Mouse (Mus musculus): Measurements from ENCODE around the gene Clec3b. TPM values are rescaled to one million over a fixed set of nuclear protein-coding genes. Genes with fewer than 3 reads are reported as not detected.

The Clec3b gene
- polyA plus RNA-seq, 1 experiment from 2014 or later = not detected

DNA sequence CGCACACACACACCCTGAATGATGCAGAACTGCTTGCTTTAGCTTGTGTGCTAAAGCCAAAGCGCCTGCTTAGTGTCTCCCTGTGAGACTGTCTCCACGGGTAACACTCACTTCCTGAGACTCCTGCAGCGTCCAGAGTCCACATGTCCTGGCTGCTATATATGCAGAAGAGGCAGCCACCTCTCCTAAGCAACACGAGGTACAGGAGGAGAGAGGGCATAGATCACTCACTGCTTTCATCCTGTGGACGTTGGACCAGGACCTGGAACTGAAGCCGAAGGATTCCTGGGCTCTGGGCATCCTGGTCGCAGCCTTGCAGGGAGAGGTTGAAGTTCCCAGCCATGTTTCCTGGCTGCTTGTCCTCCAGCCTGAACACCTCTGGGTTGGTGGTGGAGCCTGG, 32.5 kb downstream of the Clec3b start:
- H3K9me3 ChIP-seq (ENCODE audit: control insufficient read depth, low read length) = no peaks in the 10 kb centered on the region
- H3K4me1 ChIP-seq (replicated peaks; ENCODE audit: control insufficient read depth, insufficient read depth, low read length) = no peaks in the 10 kb centered on the region
- no peak overlapping the region for H3K9ac ChIP-seq (ENCODE audit: low read length)
- WGBS = 51% methylated on average over 8 of the region's 8 CpGs
- no peaks in the 10 kb centered on the region for H3K36me3 ChIP-seq (ENCODE audit: control insufficient read depth, insufficient read depth, low read length)
- H3K27ac ChIP-seq (ENCODE audit: low read depth) = no peak overlapping the region
- 0 out of 2 replicates have a peak, but pooled peaks have one; percentile 36 for ATAC-seq (replicated peaks; ENCODE audit: low FRiP score, low TSS enrichment, low read depth)
- no peaks in the 10 kb centered on the region for H3K27me3 ChIP-seq (replicated peaks; ENCODE audit: control insufficient read depth, insufficient read depth, low read length)
- DNase-seq (ENCODE audit: low spot score) = no peak
- no peak overlapping the region for H3K4me2 ChIP-seq (ENCODE audit: low read length)
- no peak overlapping the region for H3K4me3 ChIP-seq (ENCODE audit: low read depth, low read length)

DNA sequence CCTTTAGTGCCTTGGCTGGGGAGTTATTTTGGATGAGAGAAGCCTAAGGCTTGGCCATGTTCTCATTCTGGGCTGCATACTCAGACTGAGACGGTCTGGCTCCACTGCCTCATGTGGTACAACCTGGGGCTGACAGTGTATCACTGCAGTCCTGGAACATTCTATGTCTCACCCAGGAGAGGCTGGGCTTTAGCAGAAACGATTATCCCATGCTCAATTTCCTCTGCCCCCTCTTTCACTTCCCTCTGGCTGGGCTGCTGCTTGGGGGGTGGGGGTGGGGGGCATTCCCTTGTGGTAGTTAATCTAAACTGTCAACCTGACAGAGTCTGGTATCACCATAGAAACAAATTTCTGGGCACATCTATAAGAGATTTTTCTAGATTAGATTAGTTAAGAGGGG, 34.8 kb downstream of the Clec3b start:
- DNase-seq (ENCODE audit: low spot score) = no peak

DNA sequence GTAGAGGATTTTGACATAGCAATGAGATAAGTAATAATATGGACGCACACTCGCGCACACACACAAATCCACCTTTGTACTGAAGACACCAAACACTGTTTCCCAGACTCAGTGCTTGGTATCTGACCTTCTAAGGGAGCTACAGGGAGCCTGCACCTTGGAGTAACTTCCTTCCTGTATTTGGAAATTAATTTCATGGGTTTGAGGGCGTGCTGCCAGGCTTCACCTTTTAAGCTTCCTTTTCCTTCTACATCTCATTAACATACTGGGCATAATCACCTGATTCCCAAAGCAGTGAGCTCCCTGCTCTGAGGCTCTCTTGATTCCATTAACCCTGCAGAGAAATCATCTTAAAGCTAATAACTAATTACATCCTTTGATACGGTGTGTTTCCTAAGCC, 35.4 kb downstream of the Clec3b start:
- H3K9ac ChIP-seq (ENCODE audit: low read length) = no peak overlapping the region
- no peaks in the 10 kb centered on the region for H3K9me3 ChIP-seq (ENCODE audit: control insufficient read depth, low read length)
- no peaks in the 10 kb centered on the region for H3K4me1 ChIP-seq (replicated peaks; ENCODE audit: control insufficient read depth, insufficient read depth, low read length)
- H3K36me3 ChIP-seq (ENCODE audit: control insufficient read depth, insufficient read depth, low read length) = no peaks in the 10 kb centered on the region
- no peak for DNase-seq (ENCODE audit: low spot score)
- H3K27me3 ChIP-seq (replicated peaks; ENCODE audit: control insufficient read depth, insufficient read depth, low read length) = no peaks in the 10 kb centered on the region
- WGBS = 85% methylated on average over 5 of the region's 5 CpGs
- no peak overlapping the region for H3K4me3 ChIP-seq (ENCODE audit: low read depth, low read length)
- no peak overlapping the region for H3K27ac ChIP-seq (ENCODE audit: low read depth)
- no peak for ATAC-seq (replicated peaks; ENCODE audit: low FRiP score, low TSS enrichment, low read depth)
- no peak overlapping the region for H3K4me2 ChIP-seq (ENCODE audit: low read length)

More for the DNA sequence above, 34.8 kb downstream of the Clec3b start:
- Histone ChIP-seq H3K4me1 (replicated peaks; ENCODE audit: control insufficient read depth, insufficient read depth, low read length) (no peaks in the 10 kb centered on the region), H3K9ac (ENCODE audit: low read length) (no peak overlapping the region), H3K4me2 (ENCODE audit: low read length) (no peak overlapping the region), H3K36me3 (ENCODE audit: control insufficient read depth, insufficient read depth, low read length) (no peaks in the 10 kb centered on the region), H3K4me3 (ENCODE audit: low read depth, low read length) (no peak overlapping the region), H3K27me3 (replicated peaks; ENCODE audit: control insufficient read depth, insufficient read depth, low read length) (no peaks in the 10 kb centered on the region), H3K9me3 (ENCODE audit: control insufficient read depth, low read length) (no peaks in the 10 kb centered on the region), H3K27ac (ENCODE audit: low read depth) (no peak overlapping the region)
- 51% methylated on average over 2 of the region's 2 CpGs for whole genome bisulfite sequencing
- no peak for ATAC-seq (replicated peaks; ENCODE audit: low FRiP score, low TSS enrichment, low read depth)

DNA sequence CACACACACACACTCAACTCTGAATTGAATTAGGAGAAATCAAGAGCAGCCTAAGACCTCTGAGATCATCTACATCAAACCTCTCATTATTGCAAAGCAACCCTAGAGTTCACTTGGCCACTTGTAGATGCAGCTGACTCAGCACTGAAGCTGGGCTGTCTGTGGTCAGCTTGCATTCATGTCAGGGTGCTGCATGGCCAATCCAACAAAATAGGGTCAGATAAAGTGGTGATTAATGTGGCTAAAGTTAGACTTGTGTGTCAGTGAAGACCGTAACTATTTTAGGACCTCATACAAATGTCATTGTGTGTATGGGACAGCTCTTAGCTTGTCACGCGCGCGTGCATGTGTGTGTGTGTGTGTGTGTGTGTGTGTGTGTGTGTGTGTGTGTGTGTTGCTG, 36.8 kb downstream of the Clec3b start:
- Histone ChIP-seq H3K4me2 (ENCODE audit: low read length) (no peak overlapping the region), H3K4me1 (replicated peaks; ENCODE audit: control insufficient read depth, insufficient read depth, low read length) (no peaks in the 10 kb centered on the region), H3K9ac (ENCODE audit: low read length) (no peak overlapping the region), H3K9me3 (ENCODE audit: control insufficient read depth, low read length) (no peaks in the 10 kb centered on the region), H3K4me3 (ENCODE audit: low read depth, low read length) (no peak overlapping the region), H3K27me3 (replicated peaks; ENCODE audit: control insufficient read depth, insufficient read depth, low read length) (no peaks in the 10 kb centered on the region), H3K27ac (ENCODE audit: low read depth) (no peak overlapping the region), H3K36me3 (ENCODE audit: control insufficient read depth, insufficient read depth, low read length) (no peaks in the 10 kb centered on the region)
- ATAC-seq (replicated peaks; ENCODE audit: low FRiP score, low TSS enrichment, low read depth) = no peak
- WGBS = 98% methylated on average over 5 of the region's 5 CpGs
- no peak for DNase-seq (ENCODE audit: low spot score)

DNA sequence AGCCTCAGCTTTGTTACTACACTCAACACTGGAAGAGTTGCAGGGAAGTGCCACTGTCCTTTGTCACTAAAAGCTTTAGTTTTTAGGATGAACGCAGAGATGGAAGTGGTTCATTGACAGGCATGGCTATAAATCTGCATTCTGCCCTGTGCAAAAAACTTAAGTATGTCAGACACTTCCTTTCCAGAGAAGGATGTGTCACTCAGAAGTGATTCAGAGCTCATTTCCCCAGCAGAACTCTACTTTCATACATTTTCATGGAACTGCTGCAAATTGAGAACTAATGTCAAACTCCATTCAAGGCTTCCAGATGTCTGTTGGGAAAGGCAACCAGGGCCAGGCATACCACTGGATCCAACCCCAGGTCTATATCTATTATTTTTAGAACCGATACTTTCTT, 37.5 kb downstream of the Clec3b start:
- H3K9me3 ChIP-seq (ENCODE audit: control insufficient read depth, low read length) = no peaks in the 10 kb centered on the region
- no peak overlapping the region for H3K4me3 ChIP-seq (ENCODE audit: low read depth, low read length)
- no peak overlapping the region for H3K27ac ChIP-seq (ENCODE audit: low read depth)
- no peaks in the 10 kb centered on the region for H3K36me3 ChIP-seq (ENCODE audit: control insufficient read depth, insufficient read depth, low read length)
- ATAC-seq (replicated peaks; ENCODE audit: low FRiP score, low TSS enrichment, low read depth) (no peak), DNase-seq (ENCODE audit: low spot score) (no peak)
- no peaks in the 10 kb centered on the region for H3K4me1 ChIP-seq (replicated peaks; ENCODE audit: control insufficient read depth, insufficient read depth, low read length)
- no peak overlapping the region for H3K4me2 ChIP-seq (ENCODE audit: low read length)
- no peaks in the 10 kb centered on the region for H3K27me3 ChIP-seq (replicated peaks; ENCODE audit: control insufficient read depth, insufficient read depth, low read length)
- H3K9ac ChIP-seq (ENCODE audit: low read length) = no peak overlapping the region
- WGBS = 88% methylated on average over 2 of the region's 2 CpGs

DNA sequence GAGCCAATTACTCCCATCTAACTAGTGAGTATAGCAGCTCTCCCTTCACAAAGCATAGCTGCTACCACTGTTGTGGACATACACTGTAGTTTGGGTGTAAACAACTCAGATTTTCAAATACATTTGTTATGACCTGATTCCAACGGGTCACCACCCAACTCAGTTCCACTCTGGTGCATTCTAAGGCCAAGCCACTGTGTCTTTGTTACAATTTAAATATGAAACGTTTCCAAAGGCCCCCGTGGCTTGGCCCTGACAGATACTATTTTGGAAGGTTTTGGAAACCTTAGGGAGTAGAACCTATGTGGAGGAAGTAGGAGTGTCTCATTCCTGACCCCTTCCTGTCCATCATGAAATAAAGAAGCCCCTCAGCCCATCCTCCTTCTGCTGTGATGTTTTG, 49.4 kb downstream of the Clec3b start:
- Histone ChIP-seq H3K36me3 (ENCODE audit: control insufficient read depth, insufficient read depth, low read length) (no peaks in the 10 kb centered on the region), H3K4me2 (ENCODE audit: low read length) (no peak overlapping the region), H3K9me3 (ENCODE audit: control insufficient read depth, low read length) (0 out of 2 replicates have a peak, but pooled peaks cover 6% of the 10 kb centered on the region), H3K4me1 (replicated peaks; ENCODE audit: control insufficient read depth, insufficient read depth, low read length) (no peaks in the 10 kb centered on the region), H3K4me3 (ENCODE audit: low read depth, low read length) (no peak overlapping the region), H3K27ac (ENCODE audit: low read depth) (no peak overlapping the region), H3K9ac (ENCODE audit: low read length) (no peak overlapping the region), H3K27me3 (replicated peaks; ENCODE audit: control insufficient read depth, insufficient read depth, low read length) (no peaks in the 10 kb centered on the region)
- ATAC-seq (replicated peaks; ENCODE audit: low FRiP score, low TSS enrichment, low read depth) (no peak), DNase-seq (ENCODE audit: low spot score) (no peak)
- WGBS = 78% methylated on average over 3 of the region's 3 CpGs

DNA sequence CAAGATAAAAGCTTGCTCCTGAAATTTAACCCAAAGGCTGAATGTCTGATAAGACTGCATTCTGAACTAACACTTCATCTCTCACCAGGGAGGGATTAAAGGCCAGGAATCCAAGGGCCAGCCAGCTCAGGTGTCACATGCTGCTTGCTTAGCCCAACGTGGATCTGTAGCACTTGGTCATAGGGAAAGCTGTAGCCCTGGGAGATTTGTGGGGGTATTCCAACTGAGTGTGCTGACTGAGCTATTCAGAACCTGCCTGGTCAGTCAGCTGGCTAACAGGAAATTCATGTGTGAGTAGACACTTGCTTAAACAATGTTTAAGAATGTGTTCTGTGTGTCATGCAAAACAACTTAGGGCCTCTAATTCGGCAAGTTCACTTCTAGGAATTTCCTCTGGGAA, 55.8 kb downstream of the Clec3b start:
- Histone ChIP-seq H3K4me3 (ENCODE audit: low read depth, low read length) (no peak overlapping the region), H3K36me3 (ENCODE audit: control insufficient read depth, insufficient read depth, low read length) (no peaks in the 10 kb centered on the region), H3K9me3 (ENCODE audit: control insufficient read depth, low read length) (no peaks in the 10 kb centered on the region), H3K4me2 (ENCODE audit: low read length) (no peak overlapping the region), H3K4me1 (replicated peaks; ENCODE audit: control insufficient read depth, insufficient read depth, low read length) (no peaks in the 10 kb centered on the region), H3K27ac (ENCODE audit: low read depth) (no peak overlapping the region), H3K9ac (ENCODE audit: low read length) (no peak overlapping the region), H3K27me3 (replicated peaks; ENCODE audit: control insufficient read depth, insufficient read depth, low read length) (no peaks in the 10 kb centered on the region)
- 36% methylated on average over 2 of the region's 2 CpGs for WGBS
- no peak for DNase-seq (ENCODE audit: low spot score)
- ATAC-seq (replicated peaks; ENCODE audit: low FRiP score, low TSS enrichment, low read depth) = no peak

DNA sequence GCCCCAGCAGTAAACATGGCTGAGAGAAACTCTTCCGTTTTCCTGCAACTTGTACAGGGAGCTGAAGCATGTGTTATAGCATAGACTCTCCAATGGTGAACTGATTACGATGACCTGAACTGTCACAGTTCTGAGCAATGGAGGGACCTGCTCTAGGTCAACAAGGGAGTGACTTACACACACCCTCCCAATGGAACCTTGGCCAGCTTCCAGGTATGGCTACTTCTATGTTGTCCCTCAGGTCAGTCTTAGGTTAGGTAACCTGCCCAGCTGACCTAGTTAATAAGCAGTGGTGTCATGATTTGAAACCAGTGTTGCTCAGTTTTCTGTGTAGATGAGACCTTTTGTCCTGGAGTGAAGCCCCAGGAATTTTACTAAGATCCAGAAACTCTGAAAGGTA, 56.2 kb downstream of the Clec3b start:
- H3K4me1 ChIP-seq (replicated peaks; ENCODE audit: control insufficient read depth, insufficient read depth, low read length) = no peaks in the 10 kb centered on the region
- H3K4me3 ChIP-seq (ENCODE audit: low read depth, low read length) = no peak overlapping the region
- WGBS = 76% methylated on average over 2 of the region's 2 CpGs
- ATAC-seq (replicated peaks; ENCODE audit: low FRiP score, low TSS enrichment, low read depth) = no peak
- H3K4me2 ChIP-seq (ENCODE audit: low read length) = no peak overlapping the region
- no peak overlapping the region for H3K27ac ChIP-seq (ENCODE audit: low read depth)
- no peaks in the 10 kb centered on the region for H3K27me3 ChIP-seq (replicated peaks; ENCODE audit: control insufficient read depth, insufficient read depth, low read length)
- no peak overlapping the region for H3K9ac ChIP-seq (ENCODE audit: low read length)
- DNase-seq (ENCODE audit: low spot score) = no peak
- no peaks in the 10 kb centered on the region for H3K9me3 ChIP-seq (ENCODE audit: control insufficient read depth, low read length)
- no peaks in the 10 kb centered on the region for H3K36me3 ChIP-seq (ENCODE audit: control insufficient read depth, insufficient read depth, low read length)

All from intestine, embryonic 14.5 days (tissue).